Mouse (Mus musculus) ES-Bruce4 (cell line): ENCODE data around the gene Tyrp1. TPM values are rescaled to one million over a fixed set of nuclear protein-coding genes. Genes with fewer than 3 reads are reported as not detected.

Source experiments
- H3K27ac ChIP-seq: 2 replicates; pipeline ENCODE4 v1.5.1; 2012; ENCODE audit warnings: low read length, inconsistent platforms; ENCODE audit not compliant: insufficient read depth
- H3K27me3 ChIP-seq: 2 replicates; pipeline ENCODE4 v1.6.1; 2012; ENCODE audit warnings: mild to moderate bottlenecking, low read length, inconsistent platforms; ENCODE audit not compliant: control insufficient read depth, poor library complexity, insufficient read depth, severe bottlenecking
- H3K36me3 ChIP-seq: 2 replicates; pipeline ENCODE4 v1.6.1; 2012; ENCODE audit warnings: inconsistent platforms, mild to moderate bottlenecking, low read length, moderate library complexity; ENCODE audit not compliant: control insufficient read depth, poor library complexity, insufficient read depth, severe bottlenecking
- H3K4me1 ChIP-seq: one replicate; pipeline ENCODE4 v1.8.1; 2011; ENCODE audit warnings: low read length; ENCODE audit not compliant: control insufficient read depth, insufficient read depth
- H3K4me3 ChIP-seq: 2 replicates; pipeline ENCODE4 v1.5.1; 2011; ENCODE audit warnings: low read depth, mild to moderate bottlenecking, low read length
- H3K9ac ChIP-seq: 2 replicates; pipeline ENCODE4 v1.6.1; 2012; ENCODE audit warnings: low read depth, mild to moderate bottlenecking, inconsistent platforms; ENCODE audit not compliant: poor library complexity, severe bottlenecking
- H3K9me3 ChIP-seq: replicated peaks from 2 replicates; pipeline ENCODE4 v1.6.1; 2012; ENCODE audit warnings: mild to moderate bottlenecking, low read length, inconsistent platforms; ENCODE audit not compliant: control insufficient read depth, poor library complexity, insufficient read depth, severe bottlenecking
- CTCF ChIP-seq: IDR thresholded peaks from one replicate; pipeline ENCODE4 v1.8.1; 2011; ENCODE audit warnings: low read depth, low read length
- EP300 ChIP-seq: IDR thresholded peaks from 2 replicates; pipeline ENCODE4 v1.6.1; 2011; ENCODE audit warnings: low read depth, low read length; ENCODE audit not compliant: insufficient read depth
- POLR2A ChIP-seq: IDR thresholded peaks from one replicate; pipeline ENCODE4 v1.8.1; 2011; ENCODE audit warnings: low read length; ENCODE audit not compliant: insufficient read depth
- polyA plus RNA-seq: library from polyadenylated mRNA; stranded (reverse); fragments of >200 nt; gene quantifications from 2 replicates; pipeline ENCODE4 v1.2.4, GENCODE M21; 2011; ENCODE audit warnings: low read depth; ENCODE audit not compliant: missing spikeins, insufficient read depth, insufficient read length

The Tyrp1 gene
- polyA plus RNA-seq, 1 experiment: not detected

GRCm38 (mm10) chr4:80875055-80875454 is 41.1 kb downstream of the Tyrp1 start:
- Histone ChIP-seq H3K9ac (no peak overlapping the region), H3K9me3 (no peaks in the 10 kb centered on the region), H3K27me3 (no peaks in the 10 kb centered on the region), H3K4me3 (no peak overlapping the region), H3K4me1 (peaks cover 6% of the 10 kb centered on the region), H3K36me3 (no peaks in the 10 kb centered on the region), H3K27ac (peak overlapping the region; percentile 97)
- no peak for TF ChIP-seq CTCF
- TF ChIP-seq POLR2A: no peak
- TF ChIP-seq EP300: no peak

GRCm38 (mm10) chr4:80881996-80882599 is 48.2 kb downstream of the Tyrp1 start:
- Histone ChIP-seq H3K4me1 (no peaks in the 10 kb centered on the region), H3K36me3 (no peaks in the 10 kb centered on the region), H3K4me3 (no peak overlapping the region), H3K9me3 (peaks cover 5% of the 10 kb centered on the region; the same call in 1 of the 2 replicates), H3K9ac (no peak overlapping the region), H3K27ac (no peak overlapping the region), H3K27me3 (no peaks in the 10 kb centered on the region)
- TF ChIP-seq EP300 (no peak), POLR2A (no peak)

- TF ChIP-seq EP300 (no peak), POLR2A (no peak), CTCF (no peak)
- no peak overlapping the region for H3K4me3 ChIP-seq
- H3K9me3 ChIP-seq: peaks cover 5% of the 10 kb centered on the region; the same call in 1 of the 2 replicates
- no peak overlapping the region for H3K9ac ChIP-seq
- H3K27ac ChIP-seq: no peak overlapping the region
- no peaks in the 10 kb centered on the region for H3K4me1 ChIP-seq
- no peaks in the 10 kb centered on the region for H3K36me3 ChIP-seq
- no peaks in the 10 kb centered on the region for H3K27me3 ChIP-seq
Measured at GRCm38 (mm10) chr4:80886631-80887030, 52.7 kb downstream of the Tyrp1 start.

DNA sequence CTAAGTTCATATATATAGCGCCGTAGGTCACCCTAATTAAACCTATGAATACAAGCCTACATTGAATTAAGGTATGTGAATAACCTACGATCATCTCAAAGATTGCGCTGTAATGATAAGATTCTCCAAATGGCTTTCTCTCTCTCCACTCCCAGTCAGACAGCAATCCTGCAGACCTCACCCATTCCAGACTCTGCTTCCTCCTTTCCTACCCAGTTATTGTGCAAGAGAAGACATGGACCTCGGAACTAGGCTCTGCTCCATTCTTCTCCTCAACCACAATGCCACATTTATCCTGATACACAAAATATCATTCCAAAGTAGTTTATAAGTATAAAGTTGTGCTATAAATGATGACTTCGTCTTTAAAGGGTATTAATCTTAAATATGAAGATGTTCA is 57.1 kb downstream of the Tyrp1 start:
- TF ChIP-seq EP300 (no peak), POLR2A (no peak), CTCF (no peak)
- Histone ChIP-seq H3K27me3 (no peaks in the 10 kb centered on the region), H3K4me1 (no peaks in the 10 kb centered on the region), H3K9ac (no peak overlapping the region), H3K27ac (no peak overlapping the region), H3K4me3 (no peak overlapping the region), H3K36me3 (no peaks in the 10 kb centered on the region), H3K9me3 (no peaks in the 10 kb centered on the region)

- no peak overlapping the region for H3K9ac ChIP-seq
- H3K27me3 ChIP-seq: no peaks in the 10 kb centered on the region
- no peak overlapping the region for H3K27ac ChIP-seq
- TF ChIP-seq EP300: no peak
- TF ChIP-seq CTCF: no peak
- no peak for TF ChIP-seq POLR2A
- H3K4me1 ChIP-seq: no peaks in the 10 kb centered on the region
- H3K4me3 ChIP-seq: no peak overlapping the region
- no peaks in the 10 kb centered on the region for H3K36me3 ChIP-seq
- no peaks in the 10 kb centered on the region for H3K9me3 ChIP-seq
Measured at GRCm38 (mm10) chr4:80895278-80895894, 61.5 kb downstream of the Tyrp1 start.

Other genes starting within 250 kb of the Tyrp1 start
- 3.1 and 3.6 TPM in 2 replicates for gene Lurap1l, start 76.5 kb downstream of the Tyrp1 start, polyA plus RNA-seq